Mouse (Mus musculus) E14TG2a.4 (cell line): ENCODE data around the gene Ikzf2.

Experiments
- CTCF ChIP-seq: conservative IDR thresholded peaks from 2 replicates; pipeline ENCODE4 v1.5.1; 2014; ENCODE audit warnings: low read length
- NANOG ChIP-seq: IDR thresholded peaks from 2 replicates; pipeline ENCODE4 v1.6.1; 2014; ENCODE audit warnings: borderline replicate concordance, low read length, mixed read lengths
- POU5F1 ChIP-seq: IDR thresholded peaks from 2 replicates; pipeline ENCODE4 v1.6.1; 2014; ENCODE audit warnings: low read length, borderline replicate concordance

GRCm38 (mm10) chr1:69686741-69687075 is 337 bp downstream of the Ikzf2 start:
- TF ChIP-seq CTCF (no peak), NANOG (no peak), POU5F1 (no peak)
